Mouse (Mus musculus) heart, adult 9 months (tissue): ENCODE results near the gene Aqp9.
A peak's percentile ranks its signal among the peaks of the same experiment; 100 is the strongest.

Experiments
- DNase-seq, 2 experiments: peaks; one replicate each; pipeline ENCODE4 v3.0.0; 2022; ENCODE audit warnings: low spot score in 2 of 2

Aqp9 gene

DNA sequence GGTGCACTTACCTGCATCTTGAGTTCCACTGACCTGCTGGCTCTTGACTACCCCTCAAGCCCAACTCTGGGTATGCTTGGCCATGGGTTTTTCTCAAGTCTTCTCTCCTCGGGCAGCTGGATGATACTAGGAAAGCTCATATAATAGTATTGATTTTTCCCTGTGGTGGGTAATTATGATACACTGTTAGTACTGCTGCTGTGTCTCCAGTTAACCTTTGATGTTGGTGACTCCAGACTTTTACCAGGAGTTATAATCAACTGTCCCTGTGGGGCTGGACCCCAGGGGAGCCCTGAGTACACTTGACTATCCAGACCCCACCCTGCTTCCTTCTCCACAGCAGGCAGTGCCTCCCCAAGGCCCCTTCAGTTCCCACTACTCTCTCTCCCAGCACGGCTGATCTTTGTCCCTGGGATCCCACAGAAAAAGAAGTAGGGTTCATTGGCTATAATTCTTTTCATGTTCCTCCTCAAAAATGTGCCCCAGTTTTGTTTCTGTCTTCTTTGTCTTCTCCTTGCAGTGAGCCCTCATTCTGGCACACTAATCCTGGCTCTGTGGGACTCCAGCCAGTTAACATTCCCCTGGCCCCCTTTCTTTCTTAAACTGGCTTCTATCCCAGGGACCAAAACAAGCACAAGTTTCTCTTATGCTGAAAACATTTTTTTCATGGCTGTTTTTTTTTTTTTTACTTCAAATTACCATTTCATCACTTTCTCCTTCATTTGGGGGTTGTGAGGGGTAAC lies 838 bp downstream of the Aqp9 start:
- DNase-seq: no peak

DNA sequence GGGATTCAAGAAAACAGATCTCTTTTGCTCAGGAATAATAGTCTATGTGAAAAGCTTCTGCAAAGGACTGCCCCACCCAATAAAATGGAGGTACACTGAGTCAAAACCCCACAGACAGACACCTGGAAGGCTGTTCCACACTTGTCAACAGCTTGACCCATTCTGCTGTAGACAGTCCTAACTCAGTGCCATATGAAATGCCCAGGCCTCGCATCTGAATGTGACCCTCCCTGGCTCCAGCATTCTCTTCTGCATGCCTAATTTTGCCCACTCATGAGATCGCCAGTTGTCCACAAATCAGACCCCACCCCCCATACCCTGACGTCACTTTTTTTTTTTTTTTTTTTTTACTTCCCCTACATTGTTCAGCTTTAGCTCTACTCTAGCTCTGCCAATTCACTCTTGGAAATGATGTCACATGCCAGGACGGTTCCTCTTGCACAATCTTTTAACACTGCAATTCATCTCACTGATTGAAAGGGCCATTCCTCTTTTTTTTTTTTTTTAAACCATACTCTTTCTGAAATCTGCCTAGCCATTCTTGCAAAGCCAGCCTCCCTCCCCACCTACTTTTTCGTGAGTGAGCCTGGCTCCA lies 1.5 kb downstream of the Aqp9 start:
- DNase-seq: peak; percentile 41 to 43

DNA sequence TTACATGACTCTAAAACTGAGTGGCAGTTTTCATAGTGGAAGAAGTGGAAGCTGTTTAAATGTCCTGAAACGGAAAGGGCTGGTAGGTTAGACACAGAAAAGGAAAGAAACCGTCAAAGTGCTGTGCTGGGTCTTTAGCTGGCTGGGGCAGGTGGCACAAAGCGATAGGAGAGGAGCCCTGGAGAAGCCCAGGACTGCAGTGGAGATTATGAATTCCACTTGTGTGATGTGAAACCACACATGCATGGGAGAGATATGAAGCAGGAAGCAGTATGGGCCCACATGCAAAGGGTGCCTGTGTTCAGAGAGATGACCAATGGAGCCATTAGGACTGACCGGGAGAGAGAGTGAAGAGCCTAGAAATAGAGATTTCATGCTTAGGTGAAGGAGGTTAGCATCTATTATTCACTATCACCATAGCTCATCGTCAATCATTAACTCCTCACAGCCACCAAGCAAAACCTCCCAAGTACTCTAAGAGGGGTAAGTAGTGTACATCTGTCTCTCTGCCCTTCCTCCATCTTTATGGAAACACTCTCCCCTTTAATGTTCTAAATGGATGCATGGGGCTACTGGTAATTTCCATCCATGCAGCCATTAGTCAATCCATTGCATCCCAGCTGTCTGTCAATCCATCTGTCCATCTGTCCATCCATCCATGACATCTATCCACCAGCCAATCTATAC lies 2.3 kb downstream of the Aqp9 start:
- no peak for DNase-seq

DNA sequence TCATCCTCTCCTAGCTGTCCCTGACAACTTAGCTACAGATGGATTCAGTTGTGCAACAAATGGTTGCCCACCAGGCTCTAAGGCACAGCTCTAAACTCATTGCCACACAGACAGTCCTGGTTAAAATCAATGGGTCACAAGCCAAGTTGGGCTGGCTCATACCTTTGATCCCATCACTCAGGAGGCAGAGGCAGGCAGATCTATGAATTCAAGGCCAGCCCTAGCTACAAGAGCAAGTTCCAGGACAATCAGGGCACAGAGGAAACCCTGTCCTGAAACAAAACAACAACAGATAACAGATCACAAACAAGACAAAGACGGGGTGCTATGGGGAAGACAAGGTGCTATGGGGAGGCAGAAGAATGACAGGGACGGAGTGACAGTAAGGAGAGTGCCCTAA lies 3.0 kb downstream of the Aqp9 start:
- DNase-seq: no peak

DNA sequence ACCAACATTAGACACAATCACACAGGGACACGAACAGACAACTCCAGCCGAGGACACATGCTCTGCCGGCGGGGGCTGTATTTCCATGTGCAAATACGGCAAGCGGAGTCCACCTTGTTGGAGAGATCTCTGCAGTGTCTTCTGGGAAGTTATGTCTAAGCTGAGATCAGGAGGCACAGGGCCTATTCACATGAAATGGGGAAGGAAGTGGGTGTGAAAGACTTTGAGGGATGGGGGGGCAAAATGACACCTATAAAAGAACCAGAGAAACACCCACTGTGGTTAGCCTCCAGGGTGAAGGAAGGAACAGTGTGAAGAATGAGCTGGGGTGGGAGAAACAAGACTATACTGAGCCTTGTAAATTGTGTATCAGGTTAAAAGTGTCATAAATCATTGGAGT lies 3.4 kb downstream of the Aqp9 start:
- no peak for DNase-seq

DNA sequence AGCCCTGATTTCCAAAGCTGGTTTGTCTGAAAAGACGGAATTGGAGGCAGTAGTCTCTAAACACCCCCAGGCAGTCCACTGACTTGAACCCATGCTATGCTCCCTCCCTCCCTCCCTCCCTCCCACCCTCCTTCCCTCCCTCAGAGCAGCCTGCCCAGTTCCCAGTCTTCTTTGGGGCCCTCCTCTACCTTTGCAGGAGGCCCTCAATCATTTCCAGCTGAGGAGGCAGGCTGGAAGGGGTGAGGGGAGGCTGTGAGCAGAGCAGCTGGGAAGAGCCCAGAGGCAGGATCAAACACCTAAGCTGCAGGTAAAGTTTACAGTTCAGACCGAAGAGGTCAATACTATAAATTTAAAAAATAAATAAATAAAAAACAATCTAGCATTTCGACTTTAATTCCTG lies 4.1 kb downstream of the Aqp9 start:
- no peak for DNase-seq

DNA sequence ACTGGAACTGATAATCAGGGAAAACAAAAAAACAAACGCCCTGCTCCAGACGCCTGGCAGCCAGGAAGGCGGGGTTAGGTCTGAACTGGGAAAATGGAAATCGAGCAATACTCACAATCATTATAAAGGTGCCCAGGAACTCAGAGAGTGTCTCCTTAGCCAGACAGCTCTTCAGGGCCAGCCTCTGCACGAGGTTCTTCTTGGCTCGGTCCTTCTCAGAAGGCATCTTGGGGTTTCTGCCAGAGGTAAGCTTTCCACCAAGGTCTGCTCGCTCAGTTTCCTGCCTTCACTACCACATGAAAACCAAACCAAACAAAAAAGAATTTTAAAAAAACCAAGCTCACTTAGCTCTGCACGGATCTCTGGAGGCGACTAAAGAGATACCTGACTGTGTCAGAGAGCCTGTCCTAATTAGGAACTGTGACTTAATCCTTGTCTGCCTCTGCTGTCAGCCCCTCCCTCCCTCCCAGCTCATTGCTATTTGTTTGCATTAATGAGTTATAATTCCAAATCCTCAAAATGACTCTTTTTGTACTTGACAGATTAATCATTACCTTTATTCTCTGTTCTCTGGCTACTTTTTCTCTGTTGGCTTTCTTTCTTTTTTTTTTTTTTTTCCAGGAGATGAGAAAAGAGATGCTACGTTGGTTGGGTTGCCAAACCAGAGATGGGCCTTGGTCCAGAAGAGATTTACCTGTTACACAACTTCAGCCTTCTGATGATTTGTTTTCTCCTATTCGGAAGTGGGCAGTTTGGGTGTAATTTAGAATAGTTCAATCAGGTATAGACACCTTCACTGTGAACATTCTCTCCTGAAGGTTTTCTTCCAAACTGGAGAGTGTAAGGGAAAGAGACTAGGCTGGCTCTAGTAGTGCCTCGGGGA lies 5.4 kb downstream of the Aqp9 start:
- no peak for DNase-seq

DNA sequence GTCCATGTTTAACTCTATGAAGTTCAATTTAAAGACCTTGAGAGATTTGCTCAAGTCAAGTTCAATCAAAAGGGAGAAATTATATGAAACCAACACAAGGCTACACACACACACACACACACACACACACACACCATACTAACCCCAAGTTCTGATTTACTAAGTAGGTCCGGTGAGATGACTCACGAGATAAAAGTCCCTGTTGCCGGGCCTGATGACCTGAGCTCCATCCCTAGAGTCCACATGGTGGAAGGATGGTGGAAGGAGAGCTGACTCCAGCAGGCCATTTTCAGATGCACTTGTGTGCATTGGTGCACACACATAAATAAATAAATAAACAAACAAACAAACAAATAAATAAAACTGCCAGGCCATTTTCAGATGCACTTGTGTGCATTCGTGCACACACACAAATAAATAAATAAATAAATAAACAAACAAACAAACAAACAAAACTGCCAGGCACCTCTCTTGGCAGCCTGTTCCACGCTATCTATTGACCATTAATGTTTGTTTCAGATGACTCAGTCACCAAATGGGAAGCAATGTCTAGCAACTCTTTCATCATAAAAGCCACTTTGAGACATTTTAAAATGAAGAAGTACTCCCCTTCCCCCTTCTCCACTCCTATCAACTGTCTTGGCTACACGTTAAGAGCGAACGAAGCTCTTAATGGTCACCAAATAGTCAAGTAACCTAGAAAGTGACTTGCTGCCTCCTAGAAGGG lies 6.2 kb downstream of the Aqp9 start:
- no peak for DNase-seq

DNA sequence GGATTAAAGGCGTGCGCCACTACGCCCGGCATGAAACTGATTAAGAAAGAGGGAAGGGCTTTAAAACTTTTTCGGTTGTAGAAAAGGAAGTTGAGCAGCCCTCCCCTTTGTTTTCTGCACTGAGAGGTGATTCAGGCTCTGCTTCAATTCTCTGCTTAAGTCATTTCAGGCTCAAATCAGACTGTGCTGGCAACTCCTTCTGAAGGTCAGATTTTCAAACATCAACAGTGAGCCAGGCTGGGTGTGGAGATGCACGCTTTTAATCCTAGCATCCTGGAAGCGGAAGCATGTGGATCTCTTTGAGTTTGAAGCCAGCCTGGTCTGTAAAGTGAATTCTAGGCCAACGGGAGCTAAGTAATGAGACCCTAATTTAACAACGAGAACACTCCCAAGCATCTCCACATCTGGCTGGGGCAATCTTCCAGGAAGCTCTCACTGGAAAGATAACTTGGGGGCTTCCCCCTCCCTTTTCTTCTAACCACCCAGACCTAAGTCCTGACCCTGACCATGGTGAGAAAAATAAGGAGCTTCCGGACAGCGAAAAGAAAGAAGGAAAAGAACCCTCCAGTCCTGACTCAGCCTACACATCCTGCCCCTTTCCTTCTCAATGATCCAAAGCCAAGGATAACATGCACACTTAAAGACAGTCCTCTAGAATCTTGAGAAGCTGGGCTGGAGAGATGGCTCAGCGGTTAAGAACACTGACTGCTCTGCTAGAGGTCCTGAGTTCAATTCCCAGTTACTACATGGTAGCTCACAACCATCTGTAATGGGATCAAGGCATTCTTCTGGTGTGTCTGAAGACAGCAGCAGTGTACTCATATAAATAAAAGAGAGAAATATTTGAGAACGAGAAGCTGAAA lies 7.4 kb downstream of the Aqp9 start:
- DNase-seq: no peak

DNA sequence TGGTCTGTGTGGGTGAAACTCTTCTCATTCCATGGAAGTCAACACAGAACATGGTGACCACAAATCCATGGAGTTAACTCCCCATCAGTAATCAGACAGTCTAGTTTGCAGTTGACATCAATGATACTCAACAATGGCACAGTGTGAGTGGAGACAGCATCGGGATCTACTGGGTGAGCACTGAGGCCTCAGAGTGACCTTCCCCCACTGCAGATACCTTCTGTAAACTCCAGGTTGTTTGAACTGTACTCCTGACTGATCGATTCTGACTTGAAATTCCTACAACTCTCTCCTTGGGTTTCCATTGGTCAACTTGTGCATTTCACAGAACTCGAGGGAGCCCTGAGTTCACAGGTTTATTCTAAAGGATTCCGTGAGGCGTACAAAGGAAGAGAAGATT lies 8.8 kb downstream of the Aqp9 start:
- DNase-seq: no peak

DNA sequence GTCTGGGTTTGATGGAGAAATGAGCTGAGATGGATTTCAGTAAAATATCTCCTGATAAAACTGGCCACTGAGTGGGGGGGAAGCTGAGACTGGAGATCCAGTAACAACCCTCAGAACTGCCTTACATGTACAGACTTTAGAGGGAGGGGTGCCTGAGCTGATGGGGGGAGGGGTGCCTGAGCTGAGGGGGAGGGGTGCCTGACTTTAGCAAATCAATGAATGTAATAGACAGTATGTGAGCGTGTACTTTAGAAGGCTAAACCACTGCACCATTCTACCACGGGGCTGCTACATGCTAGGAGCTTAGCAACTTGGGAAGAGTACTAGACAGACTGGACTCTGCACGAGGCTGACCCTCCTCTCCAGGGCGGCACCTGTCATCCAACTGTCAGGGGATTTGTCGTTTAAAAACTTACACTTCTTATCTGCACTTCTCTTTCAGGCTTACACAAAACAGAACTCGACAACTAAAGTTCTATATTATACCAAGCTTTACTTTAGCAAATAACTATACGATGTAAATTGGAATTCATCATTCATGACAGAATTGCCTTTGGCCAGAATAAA lies 9.3 kb downstream of the Aqp9 start:
- DNase-seq: no peak

DNA sequence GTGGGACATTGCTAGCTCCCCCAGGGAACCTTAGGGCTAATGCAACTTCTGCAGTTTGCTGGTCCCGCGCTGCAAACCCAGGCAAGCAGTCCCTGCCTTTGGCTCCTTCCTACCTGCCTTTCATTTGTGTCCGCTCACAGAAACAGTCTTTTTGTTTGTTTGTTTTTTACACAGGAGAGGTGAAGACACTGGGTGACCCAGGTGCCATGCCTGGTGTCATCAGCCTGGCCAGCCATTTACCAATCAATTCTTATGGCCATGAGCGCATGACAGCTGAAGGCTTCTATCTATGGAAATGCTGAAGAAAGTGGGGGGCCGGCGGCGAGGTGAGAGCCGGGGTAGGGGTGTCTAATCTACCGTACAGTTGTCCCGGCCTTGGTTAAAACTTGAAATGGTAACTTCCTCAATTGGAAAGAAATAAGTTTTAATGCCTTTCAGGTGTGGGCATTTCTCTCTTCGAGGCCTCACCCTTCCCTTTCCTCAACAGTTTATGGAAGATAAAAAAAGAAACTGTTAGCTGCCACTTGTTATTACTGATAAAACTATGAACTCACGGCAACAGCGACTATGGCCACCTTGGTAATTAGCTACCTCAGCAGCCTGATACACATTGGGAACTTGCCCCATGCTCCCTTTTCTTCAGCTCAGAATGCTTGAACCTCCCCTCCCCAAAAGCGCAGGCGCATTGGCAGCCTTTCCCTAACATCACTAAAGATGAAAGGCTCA lies 10.4 kb downstream of the Aqp9 start:
- DNase-seq: no peak

DNA sequence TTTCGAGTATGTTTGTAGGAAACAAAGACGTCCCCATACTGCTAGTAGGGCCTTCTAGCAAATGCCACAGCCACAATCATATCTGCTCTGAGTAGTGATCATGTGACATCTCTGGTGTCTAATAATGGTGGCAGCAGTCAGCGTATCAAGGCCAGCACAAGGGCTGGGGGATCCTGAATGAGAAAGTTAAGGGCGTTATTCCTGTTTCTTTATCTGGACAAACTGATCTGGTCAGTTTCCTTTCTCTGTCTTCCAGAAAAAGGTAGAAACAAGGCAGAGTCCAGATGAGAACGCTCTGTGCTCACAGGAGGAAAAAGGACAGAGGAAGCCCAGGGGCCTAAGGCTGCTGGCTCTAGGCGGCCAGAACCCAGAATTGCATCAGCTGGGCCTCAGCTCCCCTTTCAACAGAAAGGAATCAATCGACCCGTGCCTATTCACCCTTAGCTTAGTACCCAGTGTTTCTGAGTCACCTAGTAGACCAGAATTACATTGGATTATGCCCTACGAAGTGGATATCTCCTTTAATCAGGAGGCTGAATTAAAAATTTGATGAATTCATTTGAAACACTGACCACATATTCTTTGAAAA lies 11.9 kb downstream of the Aqp9 start:
- DNase-seq: no peak

DNA sequence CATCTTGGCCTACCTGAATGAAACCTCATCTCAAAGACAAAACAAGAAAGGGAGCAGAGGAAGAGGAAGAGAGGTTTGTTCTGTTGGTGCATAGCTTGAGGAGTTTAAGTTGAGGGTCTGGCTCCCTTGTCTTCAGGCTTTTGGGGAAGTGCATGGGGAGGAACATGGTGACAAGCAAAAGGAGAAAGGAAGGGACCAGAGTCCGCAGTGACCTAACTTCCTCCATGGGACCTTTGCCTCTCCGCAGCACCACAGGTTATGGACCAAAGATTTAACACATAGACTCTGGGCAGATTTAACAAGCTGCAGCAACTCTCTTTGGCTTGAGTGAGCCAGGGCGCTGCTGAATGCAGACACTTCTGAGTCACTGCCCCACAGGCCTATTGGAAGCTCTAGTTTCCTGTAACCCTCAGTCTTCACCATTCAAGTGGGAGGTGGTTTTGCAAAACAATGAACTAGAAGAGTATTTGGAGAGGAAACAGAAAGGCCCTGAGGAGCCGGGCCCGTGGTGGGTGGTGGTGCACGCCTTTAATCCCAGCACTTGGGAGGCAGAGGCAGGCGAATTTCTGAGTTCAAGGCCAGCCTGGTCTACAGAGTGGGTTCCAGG lies 13.0 kb downstream of the Aqp9 start:
- no peak for DNase-seq

DNA sequence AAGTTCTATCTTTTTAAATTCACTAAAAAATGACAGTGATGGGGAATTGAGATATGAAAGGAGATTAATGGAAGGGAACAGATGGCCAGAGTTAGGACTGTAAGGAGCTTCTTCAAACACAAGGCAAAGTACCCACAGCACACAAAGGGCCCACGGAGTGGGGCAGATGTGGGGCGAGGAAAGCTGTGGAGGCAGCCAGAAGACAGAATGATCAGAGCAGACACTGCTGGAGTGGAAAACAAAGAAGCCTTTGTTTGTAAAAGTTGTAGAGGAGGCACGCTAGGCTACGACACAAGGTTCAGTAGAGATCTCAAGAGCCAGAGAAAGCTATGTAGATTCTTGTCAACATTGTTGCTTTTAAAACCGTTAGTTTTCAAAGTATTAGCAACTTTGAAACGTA lies 17.1 kb downstream of the Aqp9 start:
- no peak for DNase-seq

DNA sequence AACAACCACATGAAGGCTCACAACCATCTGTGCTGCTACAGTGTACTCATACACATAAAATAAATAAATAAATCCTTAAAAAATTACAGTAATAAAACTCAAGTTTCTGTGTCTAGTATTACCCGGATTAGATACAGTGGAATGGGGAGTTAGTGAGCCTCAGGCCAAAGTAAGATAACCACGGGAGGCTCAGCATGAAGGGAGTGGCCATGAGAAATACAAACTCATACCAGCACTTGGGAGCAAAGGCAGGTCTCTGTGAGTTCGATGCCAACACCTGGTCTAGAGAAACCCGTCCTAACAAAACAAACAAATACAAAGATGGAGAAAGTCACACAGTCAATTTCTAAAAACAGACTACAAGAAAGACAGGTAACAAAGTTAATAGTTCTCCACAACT lies 18.3 kb downstream of the Aqp9 start:
- no peak for DNase-seq

DNA sequence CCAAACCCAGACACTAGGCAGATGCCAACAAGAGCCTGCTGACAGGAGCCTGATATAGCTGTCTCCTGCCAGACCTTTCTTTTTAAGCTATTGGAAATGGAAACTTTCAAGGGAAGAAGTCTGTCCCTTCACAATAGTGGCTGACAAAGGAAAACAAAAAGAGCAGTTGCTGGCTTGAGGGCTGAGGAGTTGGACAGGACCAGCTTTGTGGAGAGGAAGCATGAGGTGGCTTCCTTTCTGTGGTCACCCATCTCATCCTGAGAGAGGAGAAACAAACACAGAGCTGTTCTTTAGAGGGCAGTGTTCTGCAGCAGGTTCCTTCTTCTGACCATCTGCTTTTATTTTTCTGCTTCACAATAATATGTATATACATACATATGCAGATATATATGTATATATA lies 19.6 kb downstream of the Aqp9 start:
- DNase-seq: no peak

DNA sequence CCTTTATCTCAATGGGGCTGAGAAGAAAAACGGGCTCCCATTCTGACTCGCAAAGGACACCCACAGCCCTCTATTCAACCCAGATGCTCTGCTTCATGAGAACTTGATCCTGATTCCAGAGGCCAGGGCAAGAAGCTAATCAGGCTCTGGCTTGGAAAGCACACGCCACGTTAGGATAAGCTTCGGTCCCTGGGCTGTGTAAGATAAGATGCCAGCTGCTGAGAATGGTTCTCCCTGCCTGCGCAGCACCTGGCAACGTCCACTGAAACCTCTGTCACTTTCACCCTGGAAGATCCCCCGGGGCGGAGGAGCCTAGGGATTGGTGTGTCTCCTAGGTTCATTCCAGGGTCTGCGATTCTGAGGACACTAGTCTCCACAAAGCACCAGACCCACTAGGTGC lies 22.3 kb downstream of the Aqp9 start:
- DNase-seq: no peak

DNA sequence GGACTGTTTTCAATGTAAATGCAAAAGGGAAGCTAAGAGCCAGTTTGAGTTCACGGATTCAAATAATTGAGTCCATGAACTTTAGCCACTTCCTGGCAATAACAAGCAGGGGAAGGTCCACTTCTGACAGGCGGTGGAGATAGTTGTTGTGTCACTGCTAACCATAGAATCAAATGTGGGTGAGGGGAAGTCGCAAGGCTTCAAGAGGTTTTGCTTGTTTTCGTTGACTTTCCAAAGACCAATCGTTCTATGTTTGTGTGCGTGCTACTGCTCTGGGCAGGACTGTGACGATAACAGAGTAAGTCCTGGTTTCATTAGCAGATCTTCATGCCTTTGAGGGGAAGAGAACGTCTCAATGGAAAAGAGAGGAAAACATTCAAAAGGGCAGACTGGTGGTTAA lies 28.3 kb downstream of the Aqp9 start:
- no peak for DNase-seq
